Mouse (Mus musculus) urinary bladder, postnatal 14 days (tissue): ENCODE results near the gene Pth1r.

ENCODE experiments used
- DNase-seq: peaks from one replicate; pipeline ENCODE4 v3.0.0; 2021; ENCODE audit warnings: low spot score

The Pth1r gene

DNA sequence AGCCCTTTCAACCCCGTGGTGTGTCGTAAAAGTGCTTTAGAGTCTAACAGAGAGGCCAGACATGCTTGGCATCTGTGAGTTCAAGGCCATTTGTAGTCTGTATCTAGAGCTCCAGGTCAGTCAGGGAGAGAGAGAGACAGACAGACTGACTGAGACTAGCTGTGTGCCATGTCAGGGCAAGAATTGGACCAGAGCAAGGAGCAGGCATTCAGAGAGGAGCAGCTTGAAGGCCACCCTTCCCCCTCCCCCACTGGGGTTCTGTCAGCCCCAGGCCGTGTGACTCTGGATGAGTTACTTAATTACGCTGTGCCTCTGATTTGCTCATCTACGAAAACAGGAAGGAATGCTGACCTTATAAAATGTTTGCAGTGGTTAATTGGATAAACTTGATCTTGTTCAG is 64.7 kb downstream of the Pth1r start:
- DNase-seq, result no peak

DNA sequence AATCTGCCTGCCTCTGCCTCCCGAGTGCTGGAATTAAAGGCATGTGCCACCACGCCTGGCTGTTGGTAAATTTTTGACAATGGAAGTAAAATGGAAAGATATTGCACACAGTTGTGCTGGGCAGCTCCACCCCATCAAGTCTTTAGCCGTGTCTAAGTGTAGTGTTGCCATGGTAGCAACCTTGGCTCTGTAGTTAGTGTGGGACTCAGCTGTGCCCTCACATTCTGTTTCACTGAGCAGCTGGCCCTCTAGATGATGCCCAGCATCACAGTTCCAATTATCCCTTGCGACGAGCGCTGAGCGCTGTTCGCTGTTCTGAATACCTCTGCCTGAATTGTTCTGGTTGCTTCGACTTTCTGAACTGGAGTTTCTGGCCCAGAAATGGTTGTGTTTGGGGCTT is 65.1 kb downstream of the Pth1r start:
- no peak for DNase-seq

DNA sequence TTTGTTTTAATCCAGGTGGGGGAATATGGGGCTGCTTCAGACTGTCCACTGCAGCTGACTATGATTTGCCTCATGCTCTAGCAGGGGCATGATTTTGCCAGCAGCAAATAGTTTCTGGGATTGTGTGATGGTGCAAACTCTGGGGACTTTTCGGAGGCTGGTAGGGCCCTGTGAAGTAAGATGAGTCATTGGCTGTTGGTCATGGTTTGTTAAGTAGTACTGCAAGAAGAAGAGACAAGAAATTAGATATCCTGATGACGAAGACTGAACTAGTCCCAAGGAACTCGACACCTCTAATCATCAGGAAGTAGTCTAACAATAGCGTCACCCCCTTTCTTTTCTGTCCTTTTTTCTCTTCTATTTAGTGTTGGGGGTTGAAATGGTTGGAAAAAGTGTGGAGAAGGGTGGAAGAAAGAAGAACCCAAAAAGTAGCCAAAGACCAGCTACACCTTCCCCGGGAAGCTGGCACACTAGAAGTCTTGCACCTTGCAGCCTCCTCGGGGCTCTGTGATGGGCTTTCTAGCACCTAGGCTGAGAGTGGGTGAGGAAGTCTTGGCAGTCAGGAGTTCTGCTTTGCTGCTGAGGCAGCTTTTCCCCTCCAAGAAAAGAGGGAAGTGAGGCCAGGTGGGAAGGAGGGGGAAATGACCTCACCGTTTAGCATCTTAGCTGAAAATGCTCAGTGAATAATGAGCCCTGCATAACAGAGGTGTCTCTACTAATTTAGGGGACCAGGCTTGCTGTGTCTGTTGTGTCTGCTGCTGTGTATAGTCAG is 66.0 kb downstream of the Pth1r start:
- DNase-seq, result no peak

DNA sequence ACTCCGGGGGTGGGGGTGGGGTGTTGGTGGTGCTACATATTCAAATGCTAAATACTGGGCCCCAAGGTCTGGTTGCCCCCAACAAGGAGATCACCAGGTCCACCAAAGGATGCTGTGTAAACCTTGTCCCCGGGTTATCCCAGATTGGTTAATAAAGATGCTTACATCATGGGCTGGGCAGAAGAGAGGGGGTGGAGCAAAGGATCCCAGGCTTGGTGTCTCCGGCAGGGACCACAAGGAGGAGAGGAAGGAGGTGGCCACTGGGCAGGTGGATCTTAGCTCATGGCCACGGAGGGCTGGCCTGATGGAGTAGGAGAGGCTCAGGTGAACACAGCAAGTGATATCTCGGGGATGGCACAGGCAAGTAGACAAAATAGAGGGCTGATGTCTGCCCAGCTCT is 68.1 kb downstream of the Pth1r start:
- no peak for DNase-seq

DNA sequence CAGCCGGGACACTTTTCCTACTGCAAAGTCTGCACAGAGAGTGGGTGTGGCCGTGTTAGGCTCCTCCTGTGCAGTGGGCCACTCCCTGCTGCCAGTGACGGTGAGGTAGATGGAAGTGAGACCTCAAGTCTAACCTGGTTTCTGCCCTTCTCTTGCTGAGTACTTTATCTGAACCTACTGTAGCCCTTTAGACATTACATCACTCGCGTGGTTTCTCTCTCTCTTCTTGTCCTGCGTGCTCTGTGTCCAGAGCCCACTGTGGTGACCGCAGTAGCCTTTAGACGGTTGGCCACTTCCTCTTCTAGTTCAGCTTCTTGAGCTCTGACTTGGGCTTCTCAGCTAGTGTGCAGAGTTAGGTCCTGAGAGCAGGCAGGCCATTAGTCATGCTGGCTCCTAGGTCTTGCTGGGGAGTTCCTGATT is 70.4 kb downstream of the Pth1r start:
- no peak for DNase-seq

DNA sequence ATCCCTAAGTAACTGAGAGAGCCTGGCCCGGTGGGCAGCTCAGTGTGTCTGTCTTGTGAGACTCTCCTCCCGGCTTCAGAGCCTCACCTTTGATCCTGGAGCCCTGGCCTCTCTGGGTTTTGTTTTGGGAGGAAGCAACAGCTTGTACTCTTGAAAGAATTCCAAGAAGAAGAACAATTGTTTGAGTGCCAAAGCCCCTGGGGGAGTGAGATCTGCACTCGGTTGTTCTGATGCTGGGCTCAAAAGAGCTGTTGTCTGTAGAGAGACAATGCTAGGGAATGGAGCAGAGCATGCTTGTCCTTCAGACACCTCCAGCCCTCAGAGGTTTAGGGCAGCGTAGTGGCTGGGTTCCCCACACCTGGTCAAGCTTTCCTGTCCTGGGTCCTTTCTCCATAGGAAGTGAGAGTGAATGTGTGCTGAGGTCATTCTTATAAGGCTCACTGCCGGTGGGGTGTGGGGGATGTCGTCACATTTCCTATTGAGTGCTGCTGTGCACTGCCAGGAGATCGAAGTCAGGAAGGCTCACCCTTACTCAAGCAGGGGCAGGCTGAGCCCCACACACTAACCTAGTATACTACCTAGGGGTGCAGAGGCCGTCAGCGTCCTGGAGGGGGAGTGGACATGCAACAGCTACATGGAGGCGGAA is 73.7 kb downstream of the Pth1r start:
- DNase-seq, result no peak

DNA sequence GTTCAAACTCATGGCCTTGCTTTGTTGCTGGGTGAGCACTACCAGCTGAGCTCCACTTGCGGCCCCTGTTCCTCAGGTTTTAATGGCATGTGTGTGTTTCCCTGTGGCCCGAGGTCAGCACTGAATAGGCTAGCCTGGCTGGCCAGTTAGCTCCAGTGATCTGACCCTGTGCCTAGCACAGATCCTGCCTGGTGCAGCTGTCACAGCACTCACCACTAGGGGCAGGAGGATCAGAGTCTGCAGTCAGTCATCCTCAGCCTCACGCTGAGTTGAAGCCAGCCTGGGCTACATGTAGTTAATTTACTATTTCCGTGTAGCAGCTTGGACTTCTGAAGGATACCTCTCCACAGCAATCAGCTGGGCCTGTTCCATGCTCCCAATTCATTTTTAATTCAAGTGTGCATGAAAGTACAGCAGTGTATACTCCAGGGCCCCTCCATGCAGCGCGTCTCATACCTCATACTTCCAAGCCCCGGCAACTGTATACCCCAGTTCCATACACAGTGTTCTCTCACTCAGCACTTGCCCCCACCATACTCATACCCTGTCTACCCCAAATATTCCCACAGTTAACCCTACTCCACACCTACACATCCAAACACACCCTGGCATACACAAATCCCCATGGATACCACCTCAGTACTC is 74.4 kb downstream of the Pth1r start:
- DNase-seq, result no peak
